Comparison of ENCODE assay signal across 11 mouse cellular contexts in genomic region chr11:61341971-61342370, GRCm38 (mm10). TPM values are rescaled to one million over a fixed set of nuclear protein-coding genes. Genes with fewer than 3 reads are reported as not detected.
DNase-seq lines count a peak whose midpoint lies in the region; ATAC-seq and TF ChIP-seq lines count a peak whose summit lies in the region.
"Had no signal": no experiment of that assay in that cellular context is flagged by ENCODE, and none has a peak within 500 bp of the region (broad histone marks: within the 10 kb centered on the region; RNA-seq: fewer than 3 reads in every experiment).

No protein-coding gene starts in this region.

- peak overlapping the region; percentile 87 for H3K27ac ChIP-seq in testis, adult 2 months (ENCODE audit: control insufficient read depth, insufficient read depth, low read depth, low read length)

- H3K4me1 ChIP-seq in testis, adult 2 months (ENCODE audit: control insufficient read depth, insufficient read depth, low read length): peaks cover 14% of the 10 kb centered on the region

- ATAC-seq in activated CD4-positive, CD25-positive, alpha-beta regulatory T cell, adult 4 months: no peak
- ATAC-seq in granulocyte monocyte progenitor cell, adult 5-6 weeks (replicated peaks; ENCODE audit: poor library complexity, severe bottlenecking): no peak

- TF ChIP-seq POLR2A in testis, adult 2 months (IDR thresholded peaks at IDR 0.05; ENCODE audit: control insufficient read depth, low read depth, low read length): no peak

- H3K36me3 ChIP-seq in testis, adult 2 months (ENCODE audit: control insufficient read depth, insufficient read depth, low read length): peaks cover 1% of the 10 kb centered on the region; the same call in 1 of the 2 replicates

- H3K27me3 ChIP-seq in testis, adult 2 months (ENCODE audit: control insufficient read depth, insufficient read depth, low read length): no peaks in the 10 kb centered on the region

- TF ChIP-seq CTCF in testis, adult 2 months (IDR thresholded peaks at IDR 0.05; ENCODE audit: control insufficient read depth, insufficient read depth, insufficient replicate concordance, low read depth, low read length): no peak

- DNase-seq in embryo, embryonic 10.5 days (ENCODE audit: low spot score): peak; percentile 18
- DNase-seq in embryo, embryonic 10 days (ENCODE audit: low spot score): no peak
- no peak for DNase-seq in testis, postnatal 10 days (ENCODE audit: low spot score)
- peak; percentile 15 for DNase-seq in mesoderm, embryonic 11.5 days (ENCODE audit: low read depth, low spot score)
- no peak for DNase-seq in frontal cortex, postnatal 25 days (ENCODE audit: low spot score in 2 of 2)
- DNase-seq: thymus, postnatal 14 days had no signal

- H3K4me3 ChIP-seq in testis, adult 2 months (ENCODE audit: control insufficient read depth, low read depth, low read length): peak overlapping the region; percentile 85

RNA-seq across cellular contexts. Expression of gene Slc47a2, which starts 0.7 kb away (rescaled TPM):
- 69.1 and 87.1 TPM in 2 replicates for polyA plus RNA-seq in testis, adult 2 months (2012; rRNA removed)
- not detected for polyA plus RNA-seq in activated CD4-positive, CD25-positive, alpha-beta regulatory T cell, adult 4 months (2017; shearing (Covaris generic))
- not detected in 2 replicates for total RNA-seq in granulocyte monocyte progenitor cell, adult 5-6 weeks (2014; fragmentation: Nextera tagmentation)
- not detected in 2 replicates for total RNA-seq in granulocyte monocyte progenitor cell, adult 5-6 weeks (2017)
- total RNA-seq: common myeloid progenitor, adult 5-6 weeks had no signal
- polyA plus RNA-seq: large intestine, adult 2 months had no signal

RNA-seq across cellular contexts. Expression of gene Slc47a1, which starts 36.2 kb away (rescaled TPM):
- 0.82 and 1.4 TPM in 2 replicates for polyA plus RNA-seq in testis, adult 2 months (2012; rRNA removed)
- polyA plus RNA-seq in activated CD4-positive, CD25-positive, alpha-beta regulatory T cell, adult 4 months (2017; shearing (Covaris generic)): not detected
- not detected in 2 replicates for total RNA-seq in granulocyte monocyte progenitor cell, adult 5-6 weeks (2014; fragmentation: Nextera tagmentation)
- total RNA-seq in granulocyte monocyte progenitor cell, adult 5-6 weeks (2017): not detected in 2 replicates
- total RNA-seq: common myeloid progenitor, adult 5-6 weeks had no signal

Comparison
In these comparisons a context has a peak if more than half of its experiments do, and no peak if none do; other contexts are left out.
1. DNase-seq: peak in embryo, embryonic 10.5 days (single experiment) and mesoderm, embryonic 11.5 days (single experiment); none in embryo, embryonic 10 days (single experiment), testis, postnatal 10 days (single experiment) and frontal cortex, postnatal 25 days (0 of 2).
2. RNA of gene Slc47a2, which starts 0.7 kb away (polyA plus RNA-seq): 69.1 to 87.1 TPM in testis, adult 2 months; not detected in activated CD4-positive, CD25-positive, alpha-beta regulatory T cell, adult 4 months; every median in the first group is over 10 times any median in the second.